Mouse (Mus musculus) lung, postnatal 25 days (tissue): Measurements from ENCODE around the gene Hist2h2bb.
A peak's percentile ranks its signal among the peaks of the same experiment; 100 is the strongest.

ENCODE experiments used
- DNase-seq: peaks from one replicate; pipeline ENCODE4 v3.0.0; 2022; ENCODE audit warnings: low spot score

Gene Hist2h2bb

GRCm38 (mm10) chr3:96300706-96301529 lies 31.4 kb downstream of the Hist2h2bb start:
- peak; percentile 48 for DNase-seq

- DNase-seq = no peak
These were observed 32.5 kb downstream of the Hist2h2bb start for GRCm38 (mm10) chr3:96302076-96302475.

- DNase-seq = no peak
These were observed 37.0 kb downstream of the Hist2h2bb start for GRCm38 (mm10) chr3:96306506-96306905.

GRCm38 (mm10) chr3:96309441-96309840 lies 39.9 kb downstream of the Hist2h2bb start:
- no peak for DNase-seq

GRCm38 (mm10) chr3:96312341-96313098 lies 43.0 kb downstream of the Hist2h2bb start:
- no peak for DNase-seq
